8 mouse cellular contexts compared by ENCODE assay signal in genomic region chr14:14012383-14013251, GRCm38 (mm10). TPM values are rescaled to one million over a fixed set of nuclear protein-coding genes. Genes with fewer than 3 reads are reported as not detected.
DNase-seq lines count a peak whose midpoint lies in the region; ATAC-seq and TF ChIP-seq lines count a peak whose summit lies in the region.

No protein-coding gene starts in this region.

- TF ChIP-seq CTCF in stomach, postnatal 0 days (IDR thresholded peaks at IDR 0.05; ENCODE audit: low read depth) = peak; percentile 25

- H3K9ac ChIP-seq in forebrain, embryonic 13.5 days = peak overlapping the region; percentile 97
- peak overlapping the region; percentile 90 for H3K9ac ChIP-seq in liver, embryonic 16.5 days (ENCODE audit: low read depth, low read length)
- H3K9ac ChIP-seq in neural tube, embryonic 12.5 days = peak overlapping the region; percentile 99
- peak overlapping the region; percentile 99 for H3K9ac ChIP-seq in stomach, postnatal 0 days (ENCODE audit: low read length)

- ATAC-seq in cerebellum, adult (ENCODE audit: insufficient number of reproducible peaks, low FRiP score, low TSS enrichment) = peak; percentile 88
- peak; percentile 93 for ATAC-seq in forebrain, embryonic 13.5 days
- ATAC-seq in liver, embryonic 16.5 days (ENCODE audit: low read depth) = peak; percentile 88
- peak; percentile 94 for ATAC-seq in neural tube, embryonic 12.5 days (ENCODE audit: low FRiP score, low read depth)
- ATAC-seq in stomach, postnatal 0 days (ENCODE audit: low FRiP score, low TSS enrichment) = peak; percentile 93

- H3K36me3 ChIP-seq in forebrain, embryonic 13.5 days (ENCODE audit: poor library complexity, severe bottlenecking) = no peaks in the 10 kb centered on the region
- 0 out of 2 replicates have a peak, but pooled peaks cover 3% of the 10 kb centered on the region for H3K36me3 ChIP-seq in liver, embryonic 16.5 days (ENCODE audit: control insufficient read depth, insufficient read depth)
- H3K36me3 ChIP-seq in neural tube, embryonic 12.5 days = no peaks in the 10 kb centered on the region
- H3K36me3 ChIP-seq in stomach, postnatal 0 days (ENCODE audit: control insufficient read depth, insufficient read depth, low read length) = peaks cover 2% of the 10 kb centered on the region; the same call in 1 of the 2 replicates

- H3K4me1 ChIP-seq in forebrain, embryonic 13.5 days = peaks cover 23% of the 10 kb centered on the region
- peaks cover 11% of the 10 kb centered on the region for H3K4me1 ChIP-seq in liver, embryonic 16.5 days (ENCODE audit: control insufficient read depth, low read depth, low read length)
- H3K4me1 ChIP-seq in neural tube, embryonic 12.5 days = peaks cover 15% of the 10 kb centered on the region
- H3K4me1 ChIP-seq in stomach, postnatal 0 days (replicated peaks; ENCODE audit: control insufficient read depth, insufficient read depth) = 0 out of 2 replicates have a peak, but pooled peaks cover 3% of the 10 kb centered on the region

- WGBS in forebrain, embryonic 13.5 days = under 1% methylated on average over 95 of the region's 116 CpGs
- WGBS in liver, embryonic 16.5 days (ENCODE audit: insufficient replicate concordance) = under 1% methylated on average over 79 of the region's 116 CpGs
- under 1% methylated on average over 113 of the region's 116 CpGs for WGBS in neural tube, embryonic 12.5 days
- WGBS in stomach, postnatal 0 days = under 1% methylated on average over 74 of the region's 116 CpGs

- intact Hi-C loops in heart, postnatal 10 days (cut with DNase I) = loop anchor here (2.0 to 5.0 kb wide), 3 partner anchors 40 to 86 kb away; partner anchors contain the start of genes Atxn7 and Thoc7

- H3K4me3 ChIP-seq in forebrain, embryonic 13.5 days = peak overlapping the region; percentile 81
- peak overlapping the region; percentile 90 for H3K4me3 ChIP-seq in liver, embryonic 16.5 days (ENCODE audit: low read depth, low read length)
- peak overlapping the region; percentile 90 for H3K4me3 ChIP-seq in neural tube, embryonic 12.5 days
- peak overlapping the region; percentile 86 for H3K4me3 ChIP-seq in stomach, postnatal 0 days (ENCODE audit: low read depth, low read length)

- H3K9me3 ChIP-seq in forebrain, embryonic 13.5 days (replicated peaks) = no peaks in the 10 kb centered on the region
- H3K9me3 ChIP-seq in liver, embryonic 16.5 days (replicated peaks; ENCODE audit: control insufficient read depth, low read length) = no peaks in the 10 kb centered on the region
- no peaks in the 10 kb centered on the region for H3K9me3 ChIP-seq in neural tube, embryonic 12.5 days
- H3K9me3 ChIP-seq in stomach, postnatal 0 days (ENCODE audit: control insufficient read depth, low read length) = no peaks in the 10 kb centered on the region

- H3K4me2 ChIP-seq in forebrain, embryonic 13.5 days = peak overlapping the region; percentile 85
- H3K4me2 ChIP-seq in liver, embryonic 16.5 days (ENCODE audit: low read depth, low read length) = peak overlapping the region; percentile 95
- peak overlapping the region; percentile 89 for H3K4me2 ChIP-seq in neural tube, embryonic 12.5 days (replicated peaks)
- peak overlapping the region; percentile 88 for H3K4me2 ChIP-seq in stomach, postnatal 0 days (replicated peaks; ENCODE audit: low read depth)

- DNase-seq in ES-CJ7 (ENCODE audit: low read depth, low spot score) = peak; percentile 66
- peak; percentile 90 to 93 for DNase-seq in heart, postnatal 10 days
- DNase-seq in kidney, postnatal 4 days = peak; percentile 88 to 93
- DNase-seq in stomach, postnatal 0 days (ENCODE audit: low spot score) = peak; percentile 92

- peak overlapping the region; percentile 99 for H3K27ac ChIP-seq in forebrain, embryonic 13.5 days
- H3K27ac ChIP-seq in liver, embryonic 16.5 days (ENCODE audit: low read length) = peak overlapping the region; percentile 90
- H3K27ac ChIP-seq in neural tube, embryonic 12.5 days = peak overlapping the region; percentile 98
- H3K27ac ChIP-seq in stomach, postnatal 0 days (replicated peaks) = peak overlapping the region; percentile 100

- H3K27me3 ChIP-seq in forebrain, embryonic 13.5 days = no peaks in the 10 kb centered on the region
- no peaks in the 10 kb centered on the region for H3K27me3 ChIP-seq in liver, embryonic 16.5 days (ENCODE audit: control insufficient read depth, insufficient read depth, low read depth, low read length)
- H3K27me3 ChIP-seq in neural tube, embryonic 12.5 days (replicated peaks) = no peaks in the 10 kb centered on the region
- no peaks in the 10 kb centered on the region for H3K27me3 ChIP-seq in stomach, postnatal 0 days (ENCODE audit: control insufficient read depth, insufficient read depth, low read length)

- TF ChIP-seq EP300 in stomach, postnatal 0 days (optimal IDR thresholded peaks at IDR 0.05) = no peak

RNA-seq across cellular contexts. Expression of gene Thoc7, which starts 51.0 kb away (rescaled TPM):
- 220 and 233 TPM in 2 replicates for polyA plus RNA-seq in forebrain, embryonic 13.5 days (2015; fragmentation: Nextera tagmentation; extraction: Ambion mirVana)
- 100 to 1,000 TPM; 117 to 129 TPM for total RNA-seq in heart, postnatal 10 days (2021)
- polyA plus RNA-seq in liver, embryonic 16.5 days (2015; fragmentation: Nextera tagmentation; extraction: Ambion mirVana) = 60.2 and 68.5 TPM in 2 replicates
- polyA plus RNA-seq in neural tube, embryonic 12.5 days (2016; fragmentation: Nextera tagmentation; extraction: Ambion mirVana) = 190 TPM in 2 replicates
- 130 and 138 TPM in 2 replicates for polyA plus RNA-seq in stomach, postnatal 0 days (2015; fragmentation: Nextera tagmentation; extraction: Ambion mirVana)

RNA-seq across cellular contexts. Expression of gene Atxn7, which starts 51.4 kb away (rescaled TPM):
- polyA plus RNA-seq in forebrain, embryonic 13.5 days (2015; fragmentation: Nextera tagmentation; extraction: Ambion mirVana) = 4.2 and 5.9 TPM in 2 replicates
- 10 to 100 TPM; 16.0 to 17.3 TPM for total RNA-seq in heart, postnatal 10 days (2021)
- 1.2 and 1.5 TPM in 2 replicates for polyA plus RNA-seq in liver, embryonic 16.5 days (2015; fragmentation: Nextera tagmentation; extraction: Ambion mirVana)
- polyA plus RNA-seq in neural tube, embryonic 12.5 days (2016; fragmentation: Nextera tagmentation; extraction: Ambion mirVana) = 3.8 and 3.9 TPM in 2 replicates
- 3.7 and 4.3 TPM in 2 replicates for polyA plus RNA-seq in stomach, postnatal 0 days (2015; fragmentation: Nextera tagmentation; extraction: Ambion mirVana)

Comparison
In these comparisons a context has a peak if more than half of its experiments do, and no peak if none do; other contexts are left out.
1. Peak in every context shown above with its lines: DNase-seq, ATAC-seq, H3K4me3 ChIP-seq and H3K27ac ChIP-seq.